Mouse (Mus musculus): ENCODE measurements around the gene Cdh22.

Cdh22 gene

GRCm38 (mm10) chr2:165153006-165153405 is 81.6 kb downstream of the Cdh22 start:
- in situ Hi-C loops (cut with MseI, MboI) = no loop called here

- in situ Hi-C loops (cut with MseI, MboI) = no loop called here
Observed at GRCm38 (mm10) chr2:165149741-165150140, 84.9 kb downstream of the Cdh22 start.

DNA sequence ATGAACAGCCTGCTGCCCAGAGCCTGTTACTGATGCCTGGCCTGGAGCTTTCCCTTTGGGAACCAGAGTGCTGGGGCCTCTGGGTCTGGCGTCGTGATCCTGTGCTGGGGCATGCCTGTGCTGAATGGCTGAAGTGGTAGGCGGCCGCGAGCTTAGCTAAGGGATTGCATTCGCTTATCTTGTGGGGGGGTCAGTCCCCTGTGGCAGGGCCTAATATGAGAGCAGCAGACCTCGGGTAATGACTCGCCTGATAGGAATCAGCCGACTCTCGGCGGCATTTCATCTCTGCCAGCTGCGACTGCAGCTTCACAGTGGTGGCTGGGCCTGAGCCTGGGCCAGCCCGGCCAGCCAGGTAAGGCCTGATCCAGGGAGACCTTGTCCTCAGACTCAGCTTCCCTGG is 88.8 kb downstream of the Cdh22 start:
- in situ Hi-C loops (cut with MseI, MboI) = no loop called here

GRCm38 (mm10) chr2:165143487-165143886 is 91.2 kb downstream of the Cdh22 start:
- in situ Hi-C loops (cut with MseI, MboI) = no loop called here

DNA sequence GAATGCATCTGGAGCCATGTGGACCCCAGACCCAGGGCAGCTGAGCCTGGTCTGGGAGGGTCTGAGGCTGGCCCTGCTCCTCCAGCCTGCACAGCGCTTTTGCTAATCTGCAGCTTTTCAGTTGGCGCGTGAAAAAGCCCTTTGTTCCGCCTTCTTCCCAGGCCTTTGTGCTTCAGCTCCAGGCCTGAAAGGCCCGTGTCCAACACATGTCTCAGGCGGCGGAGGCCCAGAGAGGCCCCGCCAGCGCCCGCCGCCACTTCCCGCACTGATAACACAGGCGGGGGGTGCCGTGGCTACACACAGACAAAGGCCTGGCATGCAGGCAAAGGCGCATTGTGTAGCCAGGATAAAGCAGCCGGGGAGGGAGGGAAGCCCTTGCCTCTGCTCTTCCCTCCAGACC is 98.6 kb downstream of the Cdh22 start:
- in situ Hi-C loops (cut with MseI, MboI) = no loop called here

DNA sequence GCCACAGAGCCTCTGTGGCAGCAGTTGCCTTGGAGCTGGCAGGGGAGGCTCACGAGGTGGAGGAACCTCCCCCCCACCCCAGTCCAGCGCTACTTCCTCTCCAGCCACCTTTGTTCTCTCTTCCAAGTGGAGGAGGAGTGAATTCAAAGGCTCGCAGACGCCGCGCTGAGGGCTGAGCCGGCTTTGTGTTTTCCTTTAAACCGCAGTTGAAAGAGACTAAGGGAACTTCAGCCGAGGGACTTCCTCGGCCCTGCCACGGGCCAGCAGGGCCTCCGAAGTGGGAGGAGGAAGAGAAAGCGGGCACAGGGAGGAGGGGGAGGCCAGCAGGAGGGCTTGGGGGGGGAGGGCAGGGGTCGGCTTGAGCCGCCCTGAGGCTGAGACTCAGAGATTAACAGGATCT is 101.1 kb downstream of the Cdh22 start:
- in situ Hi-C loops (cut with MseI, MboI) = no loop called here

GRCm38 (mm10) chr2:165131428-165131827 is 103.2 kb downstream of the Cdh22 start:
- in situ Hi-C loops (cut with MseI, MboI) = no loop called here

GRCm38 (mm10) chr2:165129189-165129588 is 105.5 kb downstream of the Cdh22 start:
- in situ Hi-C loops (cut with MseI, MboI) = no loop called here

DNA sequence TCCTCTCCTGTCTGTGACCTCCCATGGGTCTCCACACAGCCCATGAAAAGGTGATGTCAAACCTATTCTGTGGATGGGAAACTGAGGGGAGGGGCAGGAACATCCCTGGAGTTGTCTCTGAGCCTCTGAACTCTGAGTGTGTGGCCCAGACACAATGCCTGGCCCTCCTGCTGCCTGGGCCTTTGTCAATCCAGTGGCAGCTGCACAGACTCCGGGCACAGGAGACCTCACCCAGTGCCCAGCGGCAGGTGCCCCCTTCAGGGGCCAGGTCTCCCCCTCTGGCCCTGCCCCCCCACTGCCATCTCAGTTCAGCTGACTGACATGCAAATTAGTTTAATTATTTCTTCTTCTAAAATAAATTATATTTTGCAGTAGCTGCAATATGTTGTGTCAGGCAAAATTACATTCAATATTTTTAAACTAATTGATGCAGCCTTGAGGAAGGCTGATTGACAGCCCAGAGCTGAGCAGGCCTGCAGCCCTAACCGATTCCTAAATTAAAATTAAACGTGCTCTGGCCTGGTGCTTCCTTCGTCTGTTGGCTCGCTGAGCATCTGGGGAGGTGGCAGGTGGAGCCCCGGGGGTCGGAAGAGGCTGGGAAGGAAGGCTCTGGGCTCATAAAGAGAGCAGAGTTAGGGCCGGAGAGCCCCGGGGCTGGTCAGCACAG is 107.6 kb downstream of the Cdh22 start:
- in situ Hi-C loops (cut with MseI, MboI) = no loop called here

- in situ Hi-C loops (cut with MseI, MboI) = no loop called here
Observed at GRCm38 (mm10) chr2:165121206-165121840, 113.3 kb downstream of the Cdh22 start.

DNA sequence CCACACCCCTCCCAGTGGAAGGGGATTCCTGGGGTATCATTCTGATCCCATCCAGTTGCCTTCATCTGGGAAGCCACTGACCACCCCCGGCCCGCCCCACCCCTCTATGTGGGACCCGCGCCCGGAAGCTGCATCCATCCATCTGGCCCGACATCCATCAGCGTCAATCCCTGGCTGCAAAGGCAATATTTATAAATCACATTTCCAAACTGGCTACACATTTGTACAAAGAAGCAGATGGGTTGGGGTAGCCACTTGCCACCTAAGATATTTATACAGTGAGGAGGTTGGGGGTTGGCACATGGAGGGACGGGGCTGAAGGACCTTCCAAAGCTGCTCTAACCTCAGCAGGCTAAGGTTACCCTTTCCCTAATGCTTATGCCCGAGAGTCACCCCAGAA is 113.9 kb downstream of the Cdh22 start:
- in situ Hi-C loops (cut with MseI, MboI) = no loop called here

GRCm38 (mm10) chr2:165113733-165114132 is 120.9 kb downstream of the Cdh22 start:
- in situ Hi-C loops (cut with MseI, MboI) = no loop called here

- in situ Hi-C loops (cut with MseI, MboI) = no loop called here
Observed at GRCm38 (mm10) chr2:165112149-165112548, 122.5 kb downstream of the Cdh22 start.

- in situ Hi-C loops (cut with MseI, MboI) = no loop called here
Observed at GRCm38 (mm10) chr2:165106585-165106984, 128.1 kb downstream of the Cdh22 start.

DNA sequence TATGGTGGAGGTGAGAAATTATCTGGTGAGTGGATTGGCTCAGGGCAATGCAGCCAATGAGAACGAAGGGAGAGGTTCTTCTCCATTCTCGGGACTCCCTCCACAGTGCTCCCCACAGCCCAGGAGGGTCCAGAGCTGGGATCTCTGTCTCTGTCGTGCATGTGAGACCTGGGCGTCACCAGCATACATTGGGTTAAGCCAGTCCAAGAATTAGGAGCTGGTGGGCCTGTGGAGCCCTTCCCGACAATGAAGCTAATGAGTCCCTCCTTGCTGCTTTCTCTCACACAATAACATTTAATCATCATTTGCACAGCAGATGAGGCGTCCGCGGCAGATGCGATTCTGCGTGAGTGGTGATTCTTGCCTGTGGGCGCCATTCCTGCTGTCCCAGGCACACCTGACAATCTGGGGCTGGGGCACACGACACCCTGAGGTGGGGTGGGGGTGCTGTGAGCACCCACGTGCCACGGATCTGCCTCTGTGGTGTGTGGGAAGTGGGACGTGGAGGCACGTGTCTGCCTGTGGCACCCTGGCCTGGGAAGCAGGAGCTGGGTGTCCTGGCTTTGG is 129.1 kb downstream of the Cdh22 start:
- in situ Hi-C loops (cut with MseI, MboI) = no loop called here

DNA sequence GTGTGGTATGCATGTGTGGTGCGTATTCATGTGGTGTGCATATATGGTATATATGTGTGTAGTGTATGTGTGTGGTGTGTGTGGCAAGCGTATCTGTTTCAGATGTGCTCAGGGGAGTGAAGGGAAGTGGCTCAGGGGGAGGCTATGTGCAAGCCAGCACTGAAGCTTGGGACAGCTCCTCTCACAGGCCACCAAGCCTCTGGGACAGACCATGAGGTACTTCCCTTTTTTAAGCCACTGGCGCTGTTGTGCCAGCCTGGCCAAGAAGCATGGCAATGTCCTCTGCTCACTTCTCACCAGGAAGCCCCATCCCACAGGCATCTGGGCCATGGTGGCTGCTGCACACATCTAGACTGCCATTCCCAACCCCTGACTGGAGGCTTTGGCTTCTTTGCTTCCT is 131.7 kb downstream of the Cdh22 start:
- in situ Hi-C loops (cut with MseI, MboI) = no loop called here

- in situ Hi-C loops (cut with MseI, MboI) = no loop called here
Observed at GRCm38 (mm10) chr2:165100749-165101148, 133.9 kb downstream of the Cdh22 start.

DNA sequence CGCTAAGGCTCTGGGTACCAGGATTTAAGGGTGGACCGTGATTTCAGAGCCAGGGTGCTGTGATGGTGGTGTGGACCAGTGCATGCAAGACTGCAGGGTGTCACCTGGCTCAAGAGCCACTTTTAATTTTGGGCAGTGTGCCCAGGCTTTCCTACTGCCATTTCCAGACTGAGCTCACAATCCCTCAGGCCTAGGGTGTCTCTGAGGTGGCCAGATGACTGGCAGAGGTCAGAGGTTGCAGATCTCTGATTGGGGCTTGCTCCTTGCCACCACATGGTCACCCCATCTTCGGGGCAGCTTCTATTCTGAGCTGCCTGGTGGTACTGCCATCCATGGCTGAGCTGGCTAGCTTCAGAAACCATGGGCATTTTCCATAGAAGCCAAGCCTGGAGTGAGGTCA is 135.8 kb downstream of the Cdh22 start:
- in situ Hi-C loops (cut with MseI, MboI) = no loop called here

- in situ Hi-C loops (cut with MseI, MboI) = no loop called here
Observed at GRCm38 (mm10) chr2:165096367-165096766, 138.3 kb downstream of the Cdh22 start.

GRCm38 (mm10) chr2:165092393-165092792 is 142.3 kb downstream of the Cdh22 start:
- in situ Hi-C loops (cut with MseI, MboI) = no loop called here

- in situ Hi-C loops (cut with MseI, MboI) = no loop called here
Observed at GRCm38 (mm10) chr2:165091433-165091965, 143.2 kb downstream of the Cdh22 start.

GRCm38 (mm10) chr2:165090650-165091049 is 144.0 kb downstream of the Cdh22 start, which contains the start of gene 1700025C18Rik:
Gene 1700025C18Rik, minus strand, starts transcription at chr2:165090750.
- in situ Hi-C loops (cut with MseI, MboI) = no loop called here

DNA sequence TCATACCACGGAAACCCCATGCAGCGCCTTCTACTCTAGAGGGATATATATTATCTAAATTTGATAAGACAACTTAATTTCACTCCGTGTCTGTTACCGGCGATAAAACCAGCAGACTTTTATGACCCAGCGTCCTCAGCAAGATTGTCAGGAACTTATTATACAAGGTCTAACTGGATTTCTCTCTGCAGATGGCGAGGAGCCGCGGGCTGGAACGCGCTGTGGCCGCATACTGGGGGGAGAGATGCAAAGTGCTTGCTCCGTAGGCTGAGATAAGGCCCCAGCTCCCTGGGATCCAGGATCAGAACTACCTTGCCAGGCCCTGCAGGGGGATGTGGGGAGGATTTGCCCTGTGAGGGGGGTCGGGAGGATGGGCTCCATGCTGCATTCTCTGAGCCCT is 145.2 kb downstream of the Cdh22 start:
- in situ Hi-C loops (cut with MseI, MboI) = no loop called here
